Mouse (Mus musculus) kidney, postnatal 10 days (tissue): ENCODE data around the gene Cep57.
"Not testable (repeated sequence)": the region's sequence is repeated elsewhere in the genome, so short reads cannot be mapped to it uniquely, and the experiment has no call there.

Experiments
- DNase-seq: peaks from one replicate; pipeline ENCODE4 v3.0.0; 2021; ENCODE audit warnings: mixed read lengths

Cep57 gene

DNA sequence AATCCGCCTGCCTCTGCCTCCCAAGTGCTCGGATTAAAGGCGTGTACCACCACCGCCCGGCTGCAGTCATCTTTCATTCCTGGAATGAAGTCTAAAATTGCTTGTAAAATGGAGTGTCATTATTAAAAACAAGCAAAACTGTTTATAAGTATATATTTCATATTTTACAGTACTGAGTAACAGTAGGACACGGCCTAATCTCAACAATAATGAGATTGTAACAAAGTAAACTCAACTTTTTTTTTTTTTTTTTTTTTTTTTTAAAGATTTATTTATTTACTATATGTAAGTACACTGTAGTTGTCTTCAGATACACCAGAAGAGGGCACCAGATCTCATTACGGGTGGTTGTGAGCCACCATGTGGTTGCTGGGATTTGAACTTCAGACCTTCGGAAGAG is 36.0 kb downstream of the Cep57 start:
- not testable (repeated sequence) for DNase-seq

DNA sequence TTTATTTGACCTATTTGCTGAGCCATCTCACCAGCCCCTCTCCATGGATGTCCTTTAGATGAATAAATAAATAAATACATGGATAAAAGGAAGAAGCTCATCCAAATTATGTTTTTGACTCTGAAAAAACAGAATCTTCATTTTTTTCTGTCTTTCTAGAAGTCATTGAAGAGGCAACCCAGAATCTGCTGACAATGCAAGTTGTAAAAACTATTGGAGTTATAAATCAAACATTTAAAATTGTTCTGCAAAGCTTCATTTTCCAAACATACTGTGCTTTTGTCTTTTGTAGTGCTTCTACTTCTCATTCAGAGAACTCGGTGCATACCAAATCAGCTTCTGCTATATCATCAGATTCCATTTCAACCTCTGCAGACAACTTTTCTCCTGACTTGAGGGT is 44.9 kb downstream of the Cep57 start:
- DNase-seq = no peak

DNA sequence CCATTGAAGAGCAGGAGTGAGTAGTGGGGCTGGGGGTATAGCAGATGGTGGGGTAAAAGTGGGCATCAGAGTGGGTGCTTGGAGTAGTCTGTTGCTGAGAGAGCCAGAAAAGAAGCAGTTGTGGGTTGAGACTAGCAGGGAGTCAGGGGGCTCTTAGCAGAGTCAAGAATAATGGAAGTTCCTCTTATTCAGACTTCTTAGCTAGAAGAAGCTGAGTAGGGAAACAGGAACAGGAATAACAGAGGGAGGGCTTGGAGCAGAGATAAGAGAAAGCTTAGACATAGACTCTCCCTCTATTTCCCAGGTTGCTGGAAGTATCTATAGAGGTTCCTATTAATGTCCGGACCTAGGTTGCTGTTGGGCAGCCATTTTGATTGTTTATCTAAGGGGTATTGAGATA is 52.2 kb downstream of the Cep57 start:
- DNase-seq = no peak

DNA sequence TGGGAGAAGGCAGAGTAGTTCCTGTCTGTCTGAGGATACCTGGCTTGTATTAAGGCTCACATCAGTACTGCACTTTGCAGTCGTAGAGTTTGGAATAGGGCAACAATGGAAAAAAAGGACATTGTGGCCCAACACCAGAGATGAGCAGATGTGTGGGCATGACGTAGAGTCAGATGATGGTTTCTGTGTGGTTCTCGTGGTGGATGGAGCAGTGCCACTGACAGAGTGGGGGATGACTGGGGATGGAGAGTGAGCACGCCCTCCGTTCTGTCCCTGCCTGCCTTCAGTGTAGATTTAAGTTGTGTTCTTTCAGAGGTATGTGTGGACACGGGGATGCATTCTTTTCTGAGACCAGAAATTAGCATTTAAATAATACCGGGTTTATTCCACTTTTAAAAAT is 60.3 kb downstream of the Cep57 start:
- DNase-seq = no peak

DNA sequence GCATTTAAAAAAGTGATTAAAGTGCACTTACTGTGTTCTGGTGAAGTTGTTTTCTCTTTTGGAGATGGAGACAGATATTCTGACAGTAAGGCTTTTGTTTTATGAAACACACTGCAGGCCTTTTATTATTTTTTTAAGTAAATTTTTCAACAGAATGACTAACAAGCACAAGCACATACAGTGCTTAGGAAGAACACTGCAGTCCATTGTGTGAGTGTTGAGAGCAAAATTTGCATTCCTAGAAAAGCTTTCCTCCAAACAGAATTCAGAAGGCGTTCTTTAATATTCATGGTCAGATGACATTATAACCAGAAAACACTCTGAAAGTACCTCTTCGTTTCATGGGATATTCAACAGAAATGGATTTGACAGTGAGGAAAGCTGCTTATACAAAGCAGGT is 61.3 kb downstream of the Cep57 start:
- no peak for DNase-seq

DNA sequence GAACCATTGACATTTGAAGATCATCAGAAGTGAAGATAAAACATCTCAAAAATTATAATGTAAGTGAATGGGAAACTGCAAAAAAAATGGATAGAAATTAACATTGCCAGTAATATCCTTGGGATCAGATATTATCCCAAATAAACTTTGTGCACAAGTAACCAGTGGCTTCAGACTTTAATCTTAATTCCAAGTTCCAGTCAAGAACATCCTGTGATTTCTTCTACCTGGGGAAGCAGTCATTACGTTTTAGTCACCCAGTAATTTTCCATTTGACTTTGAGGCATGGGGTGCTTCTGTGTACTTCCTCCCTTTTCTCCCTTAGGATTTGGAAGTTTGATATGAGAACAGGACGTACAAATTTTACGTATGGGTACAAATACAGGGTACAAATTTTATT is 66.5 kb downstream of the Cep57 start:
- DNase-seq = no peak
